Mouse (Mus musculus) embryonic fibroblast, embryonic 13.5 days (primary cell): ENCODE measurements around the gene Uhmk1. TPM values are rescaled to one million over a fixed set of nuclear protein-coding genes. Genes with fewer than 3 reads are reported as not detected.

Source experiments
- H3K27ac ChIP-seq: 2 replicates; pipeline ENCODE4 v1.5.1; 2012; ENCODE audit warnings: low read length, control low read depth, inconsistent platforms; ENCODE audit not compliant: insufficient read depth
- H3K4me1 ChIP-seq: 2 replicates; pipeline ENCODE4 v1.6.1; 2011; ENCODE audit warnings: low read length; ENCODE audit not compliant: control insufficient read depth, insufficient read depth
- H3K4me3 ChIP-seq: 2 replicates; pipeline ENCODE4 v1.5.1; 2011; ENCODE audit warnings: mild to moderate bottlenecking, control low read depth, low read length; ENCODE audit not compliant: insufficient read depth
- CTCF ChIP-seq: IDR thresholded peaks from 2 replicates; pipeline ENCODE4 v1.5.1; 2011; ENCODE audit warnings: mild to moderate bottlenecking, control low read depth, low read length, moderate library complexity, borderline replicate concordance; ENCODE audit not compliant: insufficient read depth
- POLR2A ChIP-seq: IDR thresholded peaks from 2 replicates; pipeline ENCODE4 v1.6.1; 2011; ENCODE audit warnings: low read depth, mild to moderate bottlenecking, control low read depth, low read length, moderate library complexity
- polyA plus RNA-seq: library from polyadenylated mRNA; stranded (reverse); fragments of >200 nt; gene quantifications from 2 replicates; pipeline ENCODE4 v1.2.4, GENCODE M21; 2011; ENCODE audit warnings: low read depth; ENCODE audit not compliant: missing spikeins, insufficient read length

Uhmk1 gene
- polyA plus RNA-seq, 1 experiment = 42.9 TPM

GRCm38 (mm10) chr1:170213181-170213879 lies 1.9 kb downstream of the Uhmk1 start:
- TF ChIP-seq POLR2A (no peak), CTCF (no peak)
- no peak overlapping the region for H3K4me3 ChIP-seq
- H3K27ac ChIP-seq = no peak overlapping the region
- H3K4me1 ChIP-seq = no peaks in the 10 kb centered on the region; the same call in 1 of the 2 replicates

GRCm38 (mm10) chr1:170206395-170206794 lies 8.8 kb downstream of the Uhmk1 start:
- Histone ChIP-seq H3K4me1 (no peaks in the 10 kb centered on the region), H3K4me3 (no peak overlapping the region)

GRCm38 (mm10) chr1:170200379-170200778 lies 14.8 kb downstream of the Uhmk1 start:
- Histone ChIP-seq H3K27ac (no peak overlapping the region), H3K4me3 (no peak overlapping the region), H3K4me1 (no peaks in the 10 kb centered on the region)
- TF ChIP-seq CTCF = peak; percentile 17; the same call in 1 of the 2 replicates
- TF ChIP-seq POLR2A = no peak

More at GRCm38 (mm10) chr1:170206395-170206794, 8.8 kb downstream of the Uhmk1 start:
- TF ChIP-seq CTCF = no peak
- TF ChIP-seq POLR2A = no peak
- no peak overlapping the region for H3K27ac ChIP-seq

- H3K4me3 ChIP-seq = no peak overlapping the region
- H3K27ac ChIP-seq = no peak overlapping the region
- no peak for TF ChIP-seq POLR2A
- no peak for TF ChIP-seq CTCF
- H3K4me1 ChIP-seq = no peaks in the 10 kb centered on the region
These were observed 19.0 kb downstream of the Uhmk1 start for GRCm38 (mm10) chr1:170196211-170196610.

GRCm38 (mm10) chr1:170191925-170192324 lies 23.3 kb downstream of the Uhmk1 start:
- TF ChIP-seq CTCF = no peak
- no peak for TF ChIP-seq POLR2A
- Histone ChIP-seq H3K4me1 (no peaks in the 10 kb centered on the region; the same call in 1 of the 2 replicates), H3K27ac (no peak overlapping the region), H3K4me3 (no peak overlapping the region)

- no peak overlapping the region for H3K4me3 ChIP-seq
- H3K27ac ChIP-seq = no peak overlapping the region
- H3K4me1 ChIP-seq = no peaks in the 10 kb centered on the region; the same call in 1 of the 2 replicates
- TF ChIP-seq CTCF (no peak), POLR2A (no peak)
These were observed 25.0 kb downstream of the Uhmk1 start for GRCm38 (mm10) chr1:170190225-170190624.

GRCm38 (mm10) chr1:170188601-170189000 lies 26.6 kb downstream of the Uhmk1 start:
- H3K4me1 ChIP-seq = no peaks in the 10 kb centered on the region; the same call in 1 of the 2 replicates
- TF ChIP-seq CTCF (no peak), POLR2A (no peak)
- H3K4me3 ChIP-seq = no peak overlapping the region
- H3K27ac ChIP-seq = peak overlapping the region; percentile 76

- no peaks in the 10 kb centered on the region; the same call in 1 of the 2 replicates for H3K4me1 ChIP-seq
- TF ChIP-seq POLR2A (no peak), CTCF (no peak)
- no peak overlapping the region for H3K4me3 ChIP-seq
- H3K27ac ChIP-seq = no peak overlapping the region
These were observed 28.7 kb downstream of the Uhmk1 start for GRCm38 (mm10) chr1:170186531-170186930.

- H3K4me1 ChIP-seq = no peaks in the 10 kb centered on the region; the same call in 1 of the 2 replicates
- TF ChIP-seq CTCF (no peak), POLR2A (no peak)
- no peak overlapping the region for H3K27ac ChIP-seq
- no peak overlapping the region for H3K4me3 ChIP-seq
These were observed 30.1 kb downstream of the Uhmk1 start for GRCm38 (mm10) chr1:170185137-170185536.

GRCm38 (mm10) chr1:170182706-170183105 lies 32.5 kb downstream of the Uhmk1 start:
- Histone ChIP-seq H3K4me1 (no peaks in the 10 kb centered on the region), H3K4me3 (no peak overlapping the region), H3K27ac (no peak overlapping the region)
- no peak for TF ChIP-seq POLR2A
- no peak for TF ChIP-seq CTCF
